Mouse (Mus musculus): ENCODE results near the gene Pgk1. TPM values are rescaled to one million over a fixed set of nuclear protein-coding genes. Genes with fewer than 3 reads are reported as not detected.
"Not testable (repeated sequence)": the region's sequence is repeated elsewhere in the genome, so short reads cannot be mapped to it uniquely, and the experiment has no call there.

Pgk1 gene
- total RNA-seq (2017) = 128 to 201 TPM (median 187 TPM) in 3 replicates

- peak; percentile 98 for ATAC-seq (replicated peaks; ENCODE audit: insufficient number of reproducible peaks, low FRiP score, low TSS enrichment, poor library complexity, severe bottlenecking)
These were observed at the start of gene Pgk1 for GRCm38 (mm10) chrX:106186713-106187649. Pgk1 (plus strand) TSS chrX:106187100.

DNA sequence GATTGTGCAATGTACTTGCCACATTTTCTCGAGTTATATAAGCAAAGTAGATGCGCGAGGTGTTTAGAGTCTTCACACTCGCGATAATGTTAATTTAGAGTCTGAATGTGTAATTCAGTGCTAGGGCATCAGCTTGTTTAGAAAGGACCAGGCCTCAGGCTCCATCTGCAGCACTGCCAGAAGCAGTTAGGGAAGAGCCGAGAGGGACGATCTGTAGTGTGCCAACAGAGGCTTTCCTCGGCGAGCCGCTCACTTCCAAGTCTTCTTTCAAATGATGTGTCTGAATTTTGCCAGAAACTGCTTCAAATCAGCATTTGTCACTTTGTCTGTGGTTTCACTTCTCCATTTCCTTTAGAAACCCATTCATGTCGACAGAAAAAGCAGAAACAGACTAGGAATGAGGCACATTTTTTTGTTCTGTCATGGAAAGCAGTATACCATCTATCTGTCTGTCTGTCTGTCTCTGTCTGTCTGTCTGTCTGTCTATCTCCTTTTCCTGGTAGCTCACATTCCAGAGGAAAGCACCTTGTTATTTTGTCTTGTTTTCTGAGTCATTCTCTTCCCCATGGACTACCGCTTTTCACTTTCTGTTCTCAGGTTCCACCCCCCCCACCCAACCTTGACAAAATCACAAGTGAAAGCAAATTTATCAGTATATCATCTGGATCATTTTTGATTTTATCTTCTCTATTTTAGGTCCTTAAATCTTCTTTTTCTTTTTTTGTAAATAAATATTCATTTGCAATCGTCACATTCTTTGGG, 47.4 kb upstream of the Pgk1 start:
- ATAC-seq (replicated peaks; ENCODE audit: insufficient number of reproducible peaks, low FRiP score, low TSS enrichment, poor library complexity, severe bottlenecking) = peak; percentile 20; the same call in 1 of the 2 replicates

DNA sequence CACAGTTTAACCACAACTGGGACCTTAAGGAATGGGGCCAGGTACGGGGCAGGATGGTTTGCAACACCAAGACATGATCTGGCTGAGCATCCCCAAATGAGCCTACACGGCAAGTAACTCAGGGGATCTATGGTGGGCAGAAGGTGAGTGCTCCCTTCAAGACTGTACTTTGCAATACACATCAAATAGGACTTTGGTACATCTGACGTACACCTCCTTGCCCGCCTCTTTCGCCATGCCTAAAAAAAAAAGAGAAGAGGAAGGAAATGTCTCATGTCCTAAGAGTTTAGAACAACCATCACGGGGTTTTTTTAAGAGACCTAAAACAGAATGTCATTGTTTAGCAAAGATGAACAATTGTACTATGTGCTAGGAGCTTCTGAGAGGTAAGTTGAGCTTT, 44.0 kb upstream of the Pgk1 start, which contains the start of gene Tlr13:
Tlr13 (plus strand) TSS at position 269 of the 400 bp plus-strand sequence.
- ATAC-seq (replicated peaks; ENCODE audit: insufficient number of reproducible peaks, low FRiP score, low TSS enrichment, poor library complexity, severe bottlenecking) = peak; percentile 61

DNA sequence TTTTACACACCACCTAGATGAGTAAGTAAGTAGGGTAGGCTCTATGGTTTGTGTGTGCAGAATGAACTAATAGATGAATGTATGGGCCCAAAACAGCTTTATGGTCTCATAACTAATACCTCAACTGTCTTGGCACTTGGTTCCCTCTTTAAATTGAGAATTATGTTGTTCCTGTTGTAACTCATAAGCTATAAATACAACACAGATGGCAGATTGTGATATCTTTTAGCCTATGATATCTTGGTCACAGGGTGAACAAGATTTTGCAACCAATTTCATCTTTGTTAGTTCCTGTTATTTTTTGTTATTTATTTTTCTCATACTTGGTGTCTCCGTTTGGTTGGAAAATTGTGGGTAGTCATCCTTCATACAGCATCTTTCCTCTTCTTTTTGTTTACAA, 38.7 kb upstream of the Pgk1 start:
- peak; percentile 59 for ATAC-seq (replicated peaks; ENCODE audit: insufficient number of reproducible peaks, low FRiP score, low TSS enrichment, poor library complexity, severe bottlenecking)

DNA sequence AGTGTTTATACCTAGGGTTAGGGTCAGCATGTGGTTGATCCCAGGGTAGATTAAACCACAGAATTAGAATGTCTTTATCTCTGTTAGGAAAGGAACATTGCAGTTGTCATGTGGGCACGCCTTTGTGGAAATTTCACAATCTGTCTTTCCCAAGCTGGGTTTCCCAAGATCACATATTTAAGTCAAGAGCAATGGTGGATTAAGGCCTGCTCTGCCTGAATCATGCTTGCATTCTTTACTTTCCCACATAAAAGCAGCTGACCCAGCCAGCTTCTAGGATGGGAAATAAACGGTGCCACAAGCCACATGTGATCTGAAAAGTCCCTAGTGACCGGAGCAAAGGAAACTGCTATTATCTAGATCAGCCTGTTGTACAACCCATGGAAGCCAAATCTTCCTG, 37.4 kb upstream of the Pgk1 start:
- peak; percentile 38 for ATAC-seq (replicated peaks; ENCODE audit: insufficient number of reproducible peaks, low FRiP score, low TSS enrichment, poor library complexity, severe bottlenecking)

DNA sequence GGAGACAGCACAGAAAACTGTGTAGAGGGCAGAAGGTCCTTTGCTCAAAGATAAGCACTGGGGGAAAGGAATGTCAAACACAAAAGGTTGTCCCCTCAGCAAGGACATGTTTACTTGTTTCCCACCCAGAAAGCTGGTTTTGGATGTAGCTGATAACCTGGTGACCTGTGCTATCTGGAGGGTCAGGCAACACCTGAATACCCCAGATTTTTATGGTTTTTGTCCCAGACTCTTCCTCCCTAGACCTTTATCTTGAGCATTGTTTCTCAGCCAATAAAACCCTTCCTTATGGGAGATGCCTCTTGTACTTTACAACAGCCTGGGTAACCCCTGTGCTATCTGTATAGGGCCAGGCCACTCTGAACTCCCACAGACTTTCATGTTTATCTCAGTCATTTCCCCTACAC, 32.7 kb upstream of the Pgk1 start:
- ATAC-seq (replicated peaks; ENCODE audit: insufficient number of reproducible peaks, low FRiP score, low TSS enrichment, poor library complexity, severe bottlenecking) = no peak

DNA sequence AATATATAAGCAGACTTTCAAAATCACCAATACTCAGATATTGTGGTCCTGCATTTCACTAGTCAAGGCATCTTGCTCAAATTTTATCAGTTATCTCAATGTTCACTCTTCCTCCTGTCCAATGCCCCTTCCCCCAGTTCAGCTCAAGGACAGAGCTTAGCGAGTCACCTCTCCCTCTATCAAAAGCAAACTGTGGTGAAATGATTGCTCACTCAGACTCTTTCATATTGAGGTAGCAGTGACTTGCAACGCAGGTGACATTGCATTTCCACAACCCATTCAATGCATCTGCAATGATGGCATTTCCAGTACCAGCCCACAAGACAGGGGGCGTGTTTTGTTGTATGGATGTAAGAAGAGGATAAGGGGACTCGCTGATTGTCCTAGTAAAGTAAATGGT, 31.0 kb upstream of the Pgk1 start:
- no peak for ATAC-seq (replicated peaks; ENCODE audit: insufficient number of reproducible peaks, low FRiP score, low TSS enrichment, poor library complexity, severe bottlenecking)

GRCm38 (mm10) chrX:106163995-106164394, 22.9 kb upstream of the Pgk1 start:
- no peak; the same call in 1 of the 2 replicates for ATAC-seq (replicated peaks; ENCODE audit: insufficient number of reproducible peaks, low FRiP score, low TSS enrichment, poor library complexity, severe bottlenecking)

DNA sequence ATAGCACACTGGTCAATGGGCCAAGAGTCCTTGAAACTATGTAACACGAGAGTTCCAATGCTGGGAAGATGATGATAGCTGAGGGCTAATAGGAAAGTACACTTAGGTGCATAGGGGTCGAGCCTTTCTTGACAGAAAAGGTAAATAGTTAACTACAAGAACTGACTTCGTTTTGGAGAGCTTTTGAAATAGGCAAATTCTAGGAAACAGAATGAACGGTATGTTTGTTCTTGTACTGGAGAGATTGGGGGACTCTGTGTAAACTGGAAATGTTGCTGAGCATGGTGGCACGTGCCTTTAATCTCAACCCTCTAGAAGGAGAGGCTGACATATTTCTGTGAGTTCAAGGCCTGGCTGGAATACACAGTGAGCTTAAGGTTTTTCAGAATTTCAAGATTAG, 22.3 kb upstream of the Pgk1 start:
- no peak for ATAC-seq (replicated peaks; ENCODE audit: insufficient number of reproducible peaks, low FRiP score, low TSS enrichment, poor library complexity, severe bottlenecking)

- 0 out of 2 replicates have a peak, but pooled peaks have one; percentile 50 for ATAC-seq (replicated peaks; ENCODE audit: insufficient number of reproducible peaks, low FRiP score, low TSS enrichment, poor library complexity, severe bottlenecking)
These were observed 21.8 kb upstream of the Pgk1 start for GRCm38 (mm10) chrX:106165089-106165488.

DNA sequence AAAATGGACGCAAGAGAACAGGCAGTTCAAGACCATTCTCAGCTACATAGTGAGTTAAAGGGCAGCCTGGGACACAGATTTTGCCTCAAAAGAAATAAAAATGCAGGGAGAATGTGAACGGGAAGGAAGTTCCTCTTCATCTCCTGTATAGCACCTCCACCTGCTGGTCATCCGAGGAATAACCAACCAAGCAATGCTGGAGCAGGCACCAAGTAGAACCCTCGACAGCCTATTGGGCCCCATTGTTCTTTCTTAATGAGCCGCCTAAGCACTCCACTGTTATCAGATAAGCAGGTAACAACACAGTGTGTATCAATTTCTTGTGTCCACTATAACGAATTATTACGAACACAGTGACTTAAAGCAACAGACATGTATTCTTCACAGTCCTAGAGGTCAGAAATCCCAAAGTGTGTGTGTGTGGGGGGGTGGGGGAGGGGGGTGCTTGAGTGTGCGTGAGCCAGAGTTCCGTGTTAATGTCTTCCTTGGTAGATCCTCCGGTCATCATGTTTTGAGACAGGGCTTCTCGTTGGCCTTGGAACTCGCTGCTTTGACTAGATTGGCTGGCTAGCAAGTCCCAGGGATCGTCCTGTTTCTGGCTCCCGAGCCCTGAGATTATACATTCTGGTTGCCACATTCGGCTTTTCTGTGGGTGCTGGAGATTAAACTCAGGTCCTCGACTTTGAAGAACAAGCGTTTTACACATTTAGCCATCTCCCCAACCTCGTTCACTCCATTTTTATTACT, 15.6 kb upstream of the Pgk1 start:
- peak; percentile 83 for ATAC-seq (replicated peaks; ENCODE audit: insufficient number of reproducible peaks, low FRiP score, low TSS enrichment, poor library complexity, severe bottlenecking)

DNA sequence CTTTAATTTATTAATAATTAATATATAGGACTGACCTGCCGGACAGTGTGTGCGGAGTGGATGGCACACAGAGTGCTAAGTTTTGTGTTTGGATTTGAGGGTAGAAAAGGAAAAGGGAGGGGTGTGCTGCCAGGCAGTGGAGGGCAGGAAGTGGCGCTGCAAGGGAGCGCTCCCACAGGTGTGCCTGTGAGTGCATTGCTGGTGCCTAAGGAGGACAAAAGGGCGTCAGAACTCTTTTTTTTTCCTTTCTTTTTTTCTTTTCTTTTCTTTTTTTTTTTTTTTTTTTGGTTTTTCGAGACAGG, 15.1 kb upstream of the Pgk1 start:
- no peak for ATAC-seq (replicated peaks; ENCODE audit: insufficient number of reproducible peaks, low FRiP score, low TSS enrichment, poor library complexity, severe bottlenecking)

GRCm38 (mm10) chrX:106176331-106176730, 10.6 kb upstream of the Pgk1 start:
- ATAC-seq (replicated peaks; ENCODE audit: insufficient number of reproducible peaks, low FRiP score, low TSS enrichment, poor library complexity, severe bottlenecking) = no peak

- ATAC-seq (replicated peaks; ENCODE audit: insufficient number of reproducible peaks, low FRiP score, low TSS enrichment, poor library complexity, severe bottlenecking) = no peak
These were observed 2.6 kb upstream of the Pgk1 start for GRCm38 (mm10) chrX:106184279-106184678.

DNA sequence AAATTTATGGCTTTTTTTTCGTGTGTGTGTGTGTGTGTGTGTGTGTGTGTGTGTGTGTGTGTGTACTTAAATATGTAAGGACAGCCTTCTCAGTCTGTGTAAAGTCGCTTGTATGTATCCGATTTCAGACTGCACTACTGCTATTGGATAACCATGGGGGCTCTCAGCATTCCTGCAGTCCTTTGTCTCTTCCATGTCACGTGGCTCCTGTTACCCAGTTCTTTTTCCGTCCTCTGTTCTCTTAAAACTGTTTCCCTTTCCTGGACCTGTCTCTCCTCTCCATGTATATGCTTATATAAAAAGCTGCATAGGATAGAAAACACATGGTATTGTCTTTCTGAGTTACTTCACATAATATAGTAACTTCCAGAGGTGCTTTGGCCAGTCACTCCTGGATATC, 1.2 kb upstream of the Pgk1 start:
- no peak for ATAC-seq (replicated peaks; ENCODE audit: insufficient number of reproducible peaks, low FRiP score, low TSS enrichment, poor library complexity, severe bottlenecking)

DNA sequence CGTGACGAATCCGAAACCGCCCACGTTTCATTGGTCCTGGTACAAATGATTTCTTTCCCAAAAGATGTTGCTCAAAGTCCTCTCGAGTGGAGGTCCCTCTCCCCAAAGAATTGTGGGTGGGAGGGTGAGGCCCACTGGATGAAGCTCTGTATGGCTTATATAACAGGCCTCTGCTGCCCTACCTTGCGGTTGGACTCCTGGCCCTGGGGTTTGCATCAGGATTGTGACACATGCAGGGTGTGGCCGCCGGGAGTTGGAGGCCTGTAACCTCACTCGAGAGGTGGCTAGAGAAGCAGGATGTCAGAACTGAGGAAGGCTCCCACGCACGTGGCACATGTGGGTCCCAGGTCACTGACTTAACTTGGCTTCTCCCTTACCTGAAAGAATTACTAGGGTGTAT, 837 bp downstream of the Pgk1 start:
- 0 out of 2 replicates have a peak, but pooled peaks have one; percentile 28 for ATAC-seq (replicated peaks; ENCODE audit: insufficient number of reproducible peaks, low FRiP score, low TSS enrichment, poor library complexity, severe bottlenecking)

DNA sequence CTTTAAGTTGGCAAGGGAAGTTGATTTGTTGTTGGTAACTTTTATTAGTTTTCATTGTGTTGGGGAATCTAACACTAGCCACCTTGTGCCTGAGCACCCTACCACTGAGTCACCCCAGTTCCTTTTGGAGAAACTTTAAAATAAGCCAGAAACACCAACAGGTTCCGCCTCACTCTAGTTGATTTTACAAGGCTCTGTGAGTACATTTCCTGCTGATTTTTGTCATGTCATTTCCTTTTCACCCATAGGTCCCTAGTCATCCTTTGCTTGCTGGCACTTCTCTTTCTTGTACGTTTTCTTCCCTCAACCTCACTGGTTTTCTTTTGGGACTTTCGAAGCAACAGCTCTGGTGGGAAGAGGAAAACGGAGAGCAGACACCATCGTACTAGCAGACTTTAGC, 2.5 kb downstream of the Pgk1 start:
- no peak for ATAC-seq (replicated peaks; ENCODE audit: insufficient number of reproducible peaks, low FRiP score, low TSS enrichment, poor library complexity, severe bottlenecking)

DNA sequence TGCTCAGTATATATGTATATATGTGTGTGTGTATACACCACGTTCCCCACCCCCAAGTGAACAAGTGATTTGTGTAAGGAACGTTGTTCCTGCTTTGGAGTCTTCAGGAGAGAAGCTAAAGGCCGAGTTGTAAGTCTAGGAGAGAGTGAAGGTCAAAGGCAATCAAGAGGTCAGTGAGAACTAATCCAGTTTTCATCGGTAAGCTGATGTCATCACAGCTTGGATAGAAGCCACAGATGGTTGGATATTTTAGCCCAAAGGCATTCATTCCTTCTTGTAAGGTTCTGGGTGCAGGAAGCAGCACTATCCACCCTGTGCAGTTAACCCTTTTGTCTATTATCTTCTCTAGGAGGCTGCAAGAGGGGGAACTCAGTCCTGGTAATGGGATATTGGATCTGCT, 3.2 kb downstream of the Pgk1 start:
- ATAC-seq (replicated peaks; ENCODE audit: insufficient number of reproducible peaks, low FRiP score, low TSS enrichment, poor library complexity, severe bottlenecking) = no peak

- not testable (repeated sequence) for ATAC-seq (replicated peaks; ENCODE audit: insufficient number of reproducible peaks, low FRiP score, low TSS enrichment, poor library complexity, severe bottlenecking)
These were observed 7.5 kb downstream of the Pgk1 start for GRCm38 (mm10) chrX:106194361-106194760.

Data from monocyte, adult 5-6 weeks (primary cell).